ENCODE assay signal across 12 mouse cellular contexts in genomic region chr3:84445838-84446237, GRCm38 (mm10). TPM values are rescaled to one million over a fixed set of nuclear protein-coding genes. Genes with fewer than 3 reads are reported as not detected.
A peak's percentile ranks its signal among the peaks of the same experiment; 100 is the strongest.
DNase-seq lines count a peak whose midpoint lies in the region; ATAC-seq lines count a peak whose summit lies in the region.
"Had no signal": no experiment of that assay in that cellular context is flagged by ENCODE, and none has a peak within 500 bp of the region (broad histone marks: within the 10 kb centered on the region; RNA-seq: fewer than 3 reads in every experiment).

No protein-coding gene starts in this region.

- DNase-seq in retina, postnatal 1 day = peak; percentile 36
- DNase-seq in retina, embryonic 14.5 days (ENCODE audit: low spot score) = no peak
- DNase-seq in limb, embryonic 10.5 days (ENCODE audit: low spot score) = peak; percentile 63
- DNase-seq in left cerebral cortex, adult 8-10 months (ENCODE audit: low spot score in 2 of 2) = no peak
- DNase-seq in MN1 (ENCODE audit: low spot score) = no peak
- no peak for DNase-seq in layer of hippocampus, postnatal 25 days (ENCODE audit: extremely low spot score in 1 of 2, low spot score in 1 of 2)
- DNase-seq: cerebellum, adult 8-10 months; kidney, adult 11 months had no signal

- no peaks in the 10 kb centered on the region for H3K27me3 ChIP-seq in forebrain, embryonic 13.5 days
- no peaks in the 10 kb centered on the region for H3K27me3 ChIP-seq in forebrain, embryonic 16.5 days (replicated peaks; ENCODE audit: control insufficient read depth, insufficient read depth, low read length)
- peaks cover 18% of the 10 kb centered on the region for H3K27me3 ChIP-seq in limb, embryonic 10.5 days (ENCODE audit: low read depth, poor library complexity, severe bottlenecking)

- peak; percentile 30; the same call in 1 of the 2 replicates for ATAC-seq in forebrain, embryonic 13.5 days
- no peak for ATAC-seq in forebrain, embryonic 16.5 days

- no peak overlapping the region for H3K27ac ChIP-seq in forebrain, embryonic 13.5 days
- H3K27ac ChIP-seq in forebrain, embryonic 16.5 days (ENCODE audit: low read length) = no peak overlapping the region
- peak overlapping the region; percentile 79 for H3K27ac ChIP-seq in limb, embryonic 10.5 days
- H3K27ac ChIP-seq: hindbrain, embryonic 12.5 days; neural tube, embryonic 13.5 days had no signal

- H3K4me3 ChIP-seq in forebrain, embryonic 13.5 days = no peak overlapping the region
- H3K4me3 ChIP-seq in forebrain, embryonic 16.5 days (replicated peaks; ENCODE audit: low read length) = no peak overlapping the region
- H3K4me3 ChIP-seq in limb, embryonic 10.5 days = peak overlapping the region; percentile 36
- H3K4me3 ChIP-seq: hindbrain, embryonic 12.5 days; neural tube, embryonic 13.5 days had no signal

- H3K9me3 ChIP-seq in forebrain, embryonic 13.5 days (replicated peaks) = no peaks in the 10 kb centered on the region
- H3K9me3 ChIP-seq in forebrain, embryonic 16.5 days (ENCODE audit: control insufficient read depth, low read length) = no peaks in the 10 kb centered on the region
- no peaks in the 10 kb centered on the region for H3K9me3 ChIP-seq in limb, embryonic 10.5 days (replicated peaks)
- H3K9me3 ChIP-seq: hindbrain, embryonic 12.5 days; neural tube, embryonic 13.5 days had no signal

- 19% methylated on average over 9 of the region's 9 CpGs for WGBS in forebrain, embryonic 13.5 days
- WGBS in forebrain, embryonic 16.5 days = 36% methylated on average over 9 of the region's 9 CpGs
- 17% methylated on average over 9 of the region's 9 CpGs for WGBS in limb, embryonic 10.5 days

- H3K36me3 ChIP-seq in forebrain, embryonic 13.5 days (ENCODE audit: poor library complexity, severe bottlenecking) = no peaks in the 10 kb centered on the region
- H3K36me3 ChIP-seq in forebrain, embryonic 16.5 days (ENCODE audit: control insufficient read depth, insufficient read depth) = no peaks in the 10 kb centered on the region
- H3K36me3 ChIP-seq in limb, embryonic 10.5 days = no peaks in the 10 kb centered on the region
- H3K36me3 ChIP-seq: hindbrain, embryonic 12.5 days had no signal

- peak overlapping the region; percentile 10; the same call in 1 of the 2 replicates for H3K4me2 ChIP-seq in forebrain, embryonic 13.5 days
- H3K4me2 ChIP-seq in forebrain, embryonic 16.5 days (ENCODE audit: low read length) = no peak overlapping the region
- H3K4me2 ChIP-seq: hindbrain, embryonic 12.5 days; neural tube, embryonic 13.5 days had no signal

- no peaks in the 10 kb centered on the region for H3K4me1 ChIP-seq in forebrain, embryonic 13.5 days
- H3K4me1 ChIP-seq in forebrain, embryonic 16.5 days (replicated peaks; ENCODE audit: control insufficient read depth, insufficient read depth, low read length) = no peaks in the 10 kb centered on the region
- H3K4me1 ChIP-seq in limb, embryonic 10.5 days = peaks cover 34% of the 10 kb centered on the region

- H3K9ac ChIP-seq in forebrain, embryonic 13.5 days = no peak overlapping the region
- H3K9ac ChIP-seq in forebrain, embryonic 16.5 days (replicated peaks; ENCODE audit: low read depth, low read length) = no peak overlapping the region
- H3K9ac ChIP-seq: hindbrain, embryonic 12.5 days; neural tube, embryonic 13.5 days had no signal

RNA-seq across cellular contexts. Expression of gene Fhdc1, which starts 34.4 kb away (rescaled TPM):
- polyA plus RNA-seq in forebrain, embryonic 13.5 days (2015; fragmentation: Nextera tagmentation; extraction: Ambion mirVana) = 1.3 and 1.8 TPM in 2 replicates
- polyA plus RNA-seq in forebrain, embryonic 16.5 days (2015; fragmentation: Nextera tagmentation; extraction: Ambion mirVana) = 1.8 and 3.2 TPM in 2 replicates
- 1.2 and 2.2 TPM in 2 replicates for polyA plus RNA-seq in limb, embryonic 10.5 days (2016; fragmentation: Nextera tagmentation; extraction: Ambion mirVana)
- total RNA-seq in left cerebral cortex, adult 8-10 months (2022) = 1 to 10 TPM; 4.1 to 6.3 (median 5.1) TPM
- 1 to 10 TPM; 2.0 to 2.9 TPM for total RNA-seq in layer of hippocampus, postnatal 25 days (2021)

Comparison
In these comparisons a context has a peak if more than half of its experiments do, and no peak if none do; other contexts are left out.
1. DNase-seq: peak in retina, postnatal 1 day (single experiment) and limb, embryonic 10.5 days (single experiment); none in retina, embryonic 14.5 days (single experiment), left cerebral cortex, adult 8-10 months (0 of 2), MN1 (single experiment) and layer of hippocampus, postnatal 25 days (0 of 2).